Mouse (Mus musculus) cerebellum, postnatal 14 days (tissue): ENCODE results near the gene Txndc11.
A peak's percentile ranks its signal among the peaks of the same experiment; 100 is the strongest.

Experiments used
- DNase-seq, 2 experiments: peaks; one replicate each; pipeline ENCODE4 v3.0.0; 2021; ENCODE audit warnings: mixed read lengths in 2 of 2

The Txndc11 gene

GRCm38 (mm10) chr16:11064341-11064740 is 70.1 kb downstream of the Txndc11 start:
- DNase-seq = no peak

- DNase-seq = peak; percentile 47 to 71
Measured at GRCm38 (mm10) chr16:11062794-11063721, 71.4 kb downstream of the Txndc11 start.

DNA sequence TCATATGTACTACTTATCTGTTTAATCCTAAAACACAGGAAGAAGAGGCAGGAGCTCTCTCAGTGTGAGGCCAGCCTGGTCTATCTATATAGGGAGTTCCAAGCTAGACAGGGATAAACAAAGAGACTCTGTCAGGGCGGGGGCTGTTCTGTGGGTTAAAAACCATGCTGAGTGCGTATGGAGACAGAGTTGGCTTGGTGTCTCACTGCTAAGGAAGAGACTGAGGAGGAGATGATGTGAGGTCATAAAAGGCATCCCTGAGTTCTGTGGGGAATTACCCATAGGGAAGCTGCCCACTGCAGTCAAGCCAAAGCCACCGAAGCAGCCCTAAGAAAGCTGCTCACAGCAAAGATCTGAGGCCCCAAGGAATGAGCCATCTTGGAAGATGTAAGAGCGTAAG is 73.8 kb downstream of the Txndc11 start, which contains the start of gene Snn:
Snn (plus strand) TSS at position 301 of the 400 bp plus-strand sequence.
- DNase-seq = no peak

DNA sequence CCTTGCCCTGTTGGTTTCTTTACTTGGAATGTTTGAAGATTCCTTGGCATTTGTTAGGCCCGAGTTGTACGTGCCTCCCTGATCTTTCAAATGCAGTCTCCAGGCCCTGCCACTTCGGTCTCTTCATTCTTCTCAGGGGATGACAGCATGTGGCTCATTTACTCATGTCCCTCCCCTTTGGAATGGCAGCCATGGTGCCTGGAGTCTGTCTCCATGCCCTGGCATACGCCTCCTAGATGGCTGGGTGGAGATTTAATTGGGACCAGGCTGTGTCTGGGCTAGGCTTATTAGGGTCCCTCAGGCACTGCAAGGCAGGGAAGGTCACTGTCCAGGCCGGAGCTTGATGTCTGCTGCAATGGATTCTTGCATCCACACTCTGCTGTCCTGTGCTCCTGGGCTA is 78.5 kb downstream of the Txndc11 start:
- peak in 1 of 2 experiments; percentile 13 for DNase-seq

DNA sequence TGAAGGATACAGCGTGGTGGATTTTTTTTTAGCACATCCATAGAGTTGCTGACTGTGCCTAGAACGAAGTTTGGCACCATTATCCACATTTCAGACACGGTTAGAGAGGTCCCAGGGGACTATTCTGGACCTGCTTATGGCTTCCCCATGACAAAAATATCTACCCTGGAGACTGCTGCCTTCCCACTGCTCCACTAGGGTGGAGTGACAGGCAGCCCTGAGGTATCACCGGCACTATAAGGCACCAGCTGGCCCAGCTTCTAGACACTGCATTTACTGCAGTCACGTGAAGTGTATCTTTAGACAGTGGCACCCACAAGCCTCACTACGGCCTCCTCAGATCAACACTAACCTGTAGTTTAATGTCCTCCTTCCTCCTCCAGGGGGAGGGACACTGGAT is 79.6 kb downstream of the Txndc11 start:
- no peak for DNase-seq

DNA sequence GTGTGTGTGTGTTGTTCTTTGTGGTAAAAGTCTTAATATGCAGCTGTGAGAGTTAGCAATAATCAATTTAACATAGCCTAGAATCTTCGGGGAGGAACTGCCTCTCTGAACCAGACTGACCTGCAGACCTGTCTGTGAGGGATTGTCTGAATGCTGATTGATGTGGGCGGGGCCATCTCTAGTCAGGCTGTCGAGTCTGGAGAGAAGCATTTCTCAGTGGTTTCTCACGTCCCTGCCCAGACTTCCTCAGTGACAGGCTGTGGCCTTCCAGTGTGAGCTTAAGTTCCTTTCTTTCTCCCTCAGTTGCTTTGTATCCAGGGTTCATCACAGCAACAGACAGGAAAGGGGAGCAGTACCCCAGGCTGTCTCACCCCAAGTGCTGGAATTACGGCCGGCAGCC is 80.0 kb downstream of the Txndc11 start:
- DNase-seq = no peak

DNA sequence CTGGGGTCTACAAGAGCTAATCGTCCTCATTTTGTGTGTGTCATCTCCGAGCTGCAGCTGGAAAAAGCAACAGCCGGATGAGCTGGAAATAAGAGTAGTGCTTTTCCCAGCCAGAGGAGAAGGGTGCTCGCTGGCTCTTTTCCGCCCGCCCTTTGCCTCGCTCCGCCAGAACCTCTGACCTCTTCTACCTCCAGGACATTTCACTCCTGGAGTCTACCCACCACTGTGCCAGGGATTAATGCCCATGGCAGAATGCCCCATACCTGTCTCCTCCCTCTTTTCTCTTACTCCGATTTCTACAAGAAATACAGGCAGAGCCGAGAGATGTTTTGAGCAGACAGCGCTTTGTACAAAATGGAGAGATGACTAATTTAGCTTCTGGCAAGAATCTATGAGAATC is 83.3 kb downstream of the Txndc11 start:
- no peak for DNase-seq

DNA sequence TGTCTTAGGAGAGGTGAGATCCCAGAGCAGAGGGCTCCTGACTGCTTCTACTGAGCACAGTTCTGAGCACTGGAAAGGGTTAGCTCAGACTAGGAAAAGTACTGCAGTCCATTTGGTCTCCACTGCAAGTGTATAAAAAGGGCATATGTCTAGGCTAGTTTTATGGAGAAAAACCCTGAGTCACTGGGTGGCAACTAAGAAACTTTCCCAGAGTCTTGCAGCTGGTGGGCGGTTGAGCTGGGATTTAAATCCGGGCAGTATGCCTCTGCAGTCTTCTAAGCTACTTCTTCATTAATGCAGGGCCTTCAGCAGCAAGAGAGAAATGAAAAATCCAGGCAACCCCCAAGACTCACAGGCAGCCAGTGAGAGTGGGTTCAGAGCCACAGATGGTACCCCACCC is 84.2 kb downstream of the Txndc11 start:
- DNase-seq = no peak

DNA sequence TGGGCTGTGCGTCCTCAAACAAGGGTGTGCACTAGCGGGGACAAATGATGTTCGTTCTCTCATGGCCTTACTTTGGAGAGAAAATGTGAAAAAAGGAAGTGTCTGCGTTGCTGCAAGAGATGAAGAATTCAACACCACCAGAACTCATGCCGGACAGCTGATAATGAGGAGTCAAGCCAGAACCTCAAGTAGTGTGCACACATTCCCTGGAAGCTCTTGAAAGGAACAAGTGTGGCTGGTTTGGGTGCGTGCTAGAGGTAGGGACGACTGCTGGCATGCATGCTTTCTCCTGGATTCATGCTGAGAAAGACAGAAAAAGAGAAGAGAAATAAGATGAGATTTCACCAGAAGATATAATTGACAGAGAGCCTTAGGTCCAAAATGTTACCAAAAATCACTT is 87.3 kb downstream of the Txndc11 start:
- DNase-seq = no peak

GRCm38 (mm10) chr16:11046437-11046836 is 88.0 kb downstream of the Txndc11 start:
- DNase-seq = no peak

DNA sequence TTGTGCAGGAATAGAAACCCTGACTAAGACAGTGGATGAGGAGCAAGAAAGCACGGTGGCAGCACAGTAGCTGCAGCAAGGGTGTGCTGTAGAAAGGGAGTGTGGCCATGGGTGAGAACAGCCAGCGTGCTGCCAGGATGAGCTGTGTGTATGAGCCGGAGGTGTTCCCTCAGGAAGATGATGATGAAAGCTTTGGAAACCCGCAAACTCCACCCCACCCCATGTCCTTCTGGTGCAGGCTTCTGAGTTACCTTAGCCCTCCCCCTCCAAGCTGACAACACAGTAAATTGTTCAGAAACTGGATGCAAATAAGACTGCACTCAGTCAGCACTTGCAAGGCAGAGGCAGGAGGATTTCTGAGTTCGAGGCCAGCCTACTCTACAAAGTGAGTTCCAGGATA is 91.2 kb downstream of the Txndc11 start:
- DNase-seq = no peak

GRCm38 (mm10) chr16:11040603-11041002 is 93.8 kb downstream of the Txndc11 start:
- no peak for DNase-seq

DNA sequence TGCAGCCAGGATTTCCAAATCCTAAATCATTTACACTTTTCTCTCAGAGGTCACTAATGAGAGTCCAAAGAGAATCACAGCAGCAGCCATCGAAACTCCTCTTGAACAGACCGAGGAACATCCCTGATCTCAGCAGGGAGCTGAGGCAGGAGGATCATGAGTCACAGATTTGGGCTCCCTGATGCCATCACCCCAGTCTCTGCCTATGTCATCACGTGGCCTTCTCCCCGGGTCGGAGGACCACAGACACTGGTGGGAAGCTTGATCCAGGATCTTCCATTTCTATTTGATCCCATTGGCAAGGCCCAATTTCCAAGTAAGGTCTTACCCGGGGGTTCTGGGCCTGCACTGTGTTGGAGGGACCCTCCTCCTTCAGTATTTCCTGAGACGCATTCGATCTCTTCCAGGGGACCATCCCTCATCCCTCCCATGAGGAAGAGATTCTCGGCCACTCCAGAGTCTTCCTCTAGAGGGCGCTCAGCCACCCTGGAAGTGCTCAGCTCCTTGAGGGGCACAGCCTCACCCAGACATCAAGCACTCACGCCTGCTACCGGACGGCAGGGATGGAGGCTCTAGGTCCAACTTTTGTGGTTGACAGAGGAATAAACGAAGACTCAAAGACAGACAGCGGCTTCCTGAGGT is 98.5 kb downstream of the Txndc11 start:
- DNase-seq = peak; percentile 83 to 88

DNA sequence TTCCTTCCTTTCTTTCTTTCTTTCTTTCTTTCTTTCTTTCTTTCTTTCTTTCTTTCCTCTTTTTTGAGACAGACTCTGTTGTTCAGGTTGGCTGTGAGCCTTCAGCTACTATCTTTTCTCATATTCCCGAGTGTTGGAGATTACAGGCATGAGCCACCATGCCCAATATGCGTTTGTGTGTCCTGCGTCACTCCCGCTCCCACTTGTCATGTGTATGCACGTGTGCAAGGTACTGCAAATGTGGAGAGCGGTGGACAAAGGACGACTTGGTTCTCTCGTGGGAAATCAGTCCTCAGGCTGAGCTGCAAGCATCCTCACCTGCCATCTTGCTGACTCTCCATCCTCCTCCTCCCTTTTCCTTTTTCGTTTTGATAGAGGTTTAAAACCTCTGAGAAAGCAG is 99.2 kb downstream of the Txndc11 start:
- no peak for DNase-seq

GRCm38 (mm10) chr16:11034193-11034803 is 100.2 kb downstream of the Txndc11 start:
- DNase-seq = peak; percentile 82 to 92

GRCm38 (mm10) chr16:11031320-11031719 is 103.1 kb downstream of the Txndc11 start:
- DNase-seq = no peak

DNA sequence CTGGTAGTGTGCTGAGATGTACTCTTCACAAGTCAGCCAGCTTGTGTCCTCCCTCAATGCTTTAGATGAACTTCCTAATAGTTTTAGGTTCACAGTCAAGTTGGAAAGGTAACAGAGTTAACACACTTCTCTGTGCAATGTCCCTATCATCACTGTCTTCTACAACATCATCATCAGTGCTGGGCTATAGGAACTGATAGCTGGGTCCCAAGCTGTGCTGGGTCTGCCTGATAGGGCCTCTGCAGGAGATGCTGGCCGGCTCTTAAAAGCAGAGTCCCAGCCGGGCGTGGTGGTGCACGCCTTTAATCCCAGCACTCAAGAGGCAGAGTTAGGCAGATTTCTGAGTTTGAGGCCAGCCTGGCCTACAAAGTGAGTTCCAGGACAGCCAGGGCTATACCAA is 103.6 kb downstream of the Txndc11 start:
- no peak for DNase-seq

- DNase-seq = peak; percentile 28 to 31
Measured at GRCm38 (mm10) chr16:11028206-11028605, 106.2 kb downstream of the Txndc11 start.
